Mouse (Mus musculus): ENCODE data around the gene Dnah6. TPM values are rescaled to one million over a fixed set of nuclear protein-coding genes. Genes with fewer than 3 reads are reported as not detected.
A peak's percentile ranks its signal among the peaks of the same experiment; 100 is the strongest.

The Dnah6 gene
- polyA plus RNA-seq, 1 experiment from 2014 or later = 0.15 TPM

GRCm38 (mm10) chr6:73182006-73182405, 39.4 kb downstream of the Dnah6 start:
- Histone ChIP-seq H3K36me3 (replicated peaks) (no peaks in the 10 kb centered on the region), H3K9me3 (no peaks in the 10 kb centered on the region), H3K4me3 (replicated peaks) (no peak overlapping the region), H3K27me3 (no peaks in the 10 kb centered on the region), H3K27ac (no peak overlapping the region), H3K4me2 (no peak overlapping the region), H3K4me1 (no peaks in the 10 kb centered on the region), H3K9ac (no peak overlapping the region)
- WGBS = 80% methylated on average over 4 of the region's 4 CpGs
- no peak for ATAC-seq (ENCODE audit: low FRiP score)

DNA sequence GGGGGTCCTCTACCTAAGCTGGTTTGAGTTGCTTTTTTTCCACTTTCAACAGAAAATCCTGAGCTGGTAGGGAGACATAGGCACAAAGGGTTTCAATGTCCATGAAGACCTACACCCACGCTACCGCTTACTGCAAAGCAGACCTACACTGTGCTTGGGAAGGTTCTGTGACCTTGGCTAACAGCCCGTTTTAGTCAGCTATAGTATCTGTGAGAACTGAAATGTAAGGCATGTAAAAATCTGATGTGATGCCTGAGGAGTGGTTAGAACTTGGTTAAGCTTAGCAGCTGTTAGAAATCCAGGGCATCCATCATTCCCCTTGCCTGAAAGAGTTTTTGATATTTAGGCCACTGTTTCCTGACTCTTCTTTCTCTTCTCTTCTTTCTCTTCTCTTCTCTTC, 46.3 kb downstream of the Dnah6 start:
- no peaks in the 10 kb centered on the region for H3K4me1 ChIP-seq
- no peaks in the 10 kb centered on the region for H3K36me3 ChIP-seq (replicated peaks)
- no peak overlapping the region for H3K4me3 ChIP-seq (replicated peaks)
- WGBS = 82% methylated on average over 3 of the region's 3 CpGs
- H3K9ac ChIP-seq = no peak overlapping the region
- no peak overlapping the region for H3K27ac ChIP-seq
- H3K4me2 ChIP-seq = no peak overlapping the region
- no peaks in the 10 kb centered on the region for H3K9me3 ChIP-seq
- ATAC-seq (ENCODE audit: low FRiP score) = no peak
- H3K27me3 ChIP-seq = no peaks in the 10 kb centered on the region

- Histone ChIP-seq H3K36me3 (replicated peaks) (no peaks in the 10 kb centered on the region), H3K27ac (no peak overlapping the region), H3K4me3 (replicated peaks) (no peak overlapping the region), H3K4me1 (no peaks in the 10 kb centered on the region), H3K27me3 (no peaks in the 10 kb centered on the region), H3K9me3 (no peaks in the 10 kb centered on the region), H3K9ac (no peak overlapping the region), H3K4me2 (no peak overlapping the region)
- WGBS = 83% methylated on average over 3 of the region's 3 CpGs
- no peak for ATAC-seq (ENCODE audit: low FRiP score)
These were observed 54.2 kb downstream of the Dnah6 start for GRCm38 (mm10) chr6:73167230-73167629.

DNA sequence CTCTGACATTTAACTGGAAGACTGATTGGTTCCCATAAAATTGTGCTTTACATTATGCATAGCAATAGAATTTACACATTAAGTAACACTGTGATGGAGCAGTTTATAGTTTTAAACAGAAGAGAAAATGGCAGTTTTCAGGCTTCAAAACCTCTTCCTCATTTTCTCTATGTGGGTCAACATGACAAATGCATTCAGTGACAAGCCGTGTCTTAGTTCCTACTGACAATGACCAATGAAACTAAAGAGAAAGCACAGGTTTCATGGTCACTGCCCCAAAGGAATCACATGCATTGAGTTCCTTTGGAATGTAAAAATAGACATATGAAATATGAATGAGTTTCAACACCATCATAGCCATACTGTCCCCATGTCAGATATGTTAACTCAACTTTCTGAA, 58.5 kb downstream of the Dnah6 start:
- Histone ChIP-seq H3K27me3 (no peaks in the 10 kb centered on the region), H3K9ac (no peak overlapping the region), H3K4me2 (no peak overlapping the region), H3K4me1 (peaks cover 3% of the 10 kb centered on the region; the same call in 1 of the 2 replicates), H3K4me3 (replicated peaks) (no peak overlapping the region), H3K9me3 (no peaks in the 10 kb centered on the region), H3K27ac (no peak overlapping the region), H3K36me3 (replicated peaks) (no peaks in the 10 kb centered on the region)
- ATAC-seq (ENCODE audit: low FRiP score) = no peak
- 91% methylated on average over 1 of the region's 1 CpGs for WGBS

DNA sequence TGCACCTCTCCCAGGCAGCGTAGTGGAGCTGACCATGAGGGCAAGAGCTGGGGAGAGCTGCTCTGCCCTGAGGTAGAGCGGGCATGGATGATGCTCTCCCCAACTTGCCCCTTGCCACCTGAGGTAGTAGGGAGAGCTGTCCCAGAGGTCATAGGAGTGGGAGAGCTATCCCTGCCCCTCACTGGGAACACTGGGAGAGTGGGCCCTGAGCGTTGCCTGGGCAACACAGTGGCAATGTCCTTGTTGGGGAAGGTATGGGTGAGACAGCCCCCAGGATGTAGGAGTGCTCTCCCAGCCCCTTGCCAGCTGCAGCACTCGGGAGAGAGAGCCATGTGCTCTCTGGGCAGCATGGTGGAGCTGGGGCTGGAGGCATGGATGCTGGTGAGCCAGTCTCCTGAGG, 60.1 kb downstream of the Dnah6 start:
- Histone ChIP-seq H3K9me3 (no peaks in the 10 kb centered on the region), H3K27me3 (no peaks in the 10 kb centered on the region), H3K4me1 (peaks cover 3% of the 10 kb centered on the region; the same call in 1 of the 2 replicates), H3K9ac (no peak overlapping the region), H3K4me3 (replicated peaks) (no peak overlapping the region), H3K4me2 (no peak overlapping the region), H3K36me3 (replicated peaks) (no peaks in the 10 kb centered on the region), H3K27ac (no peak overlapping the region)
- no peak for ATAC-seq (ENCODE audit: low FRiP score)
- whole genome bisulfite sequencing = 81% methylated on average over 4 of the region's 4 CpGs

DNA sequence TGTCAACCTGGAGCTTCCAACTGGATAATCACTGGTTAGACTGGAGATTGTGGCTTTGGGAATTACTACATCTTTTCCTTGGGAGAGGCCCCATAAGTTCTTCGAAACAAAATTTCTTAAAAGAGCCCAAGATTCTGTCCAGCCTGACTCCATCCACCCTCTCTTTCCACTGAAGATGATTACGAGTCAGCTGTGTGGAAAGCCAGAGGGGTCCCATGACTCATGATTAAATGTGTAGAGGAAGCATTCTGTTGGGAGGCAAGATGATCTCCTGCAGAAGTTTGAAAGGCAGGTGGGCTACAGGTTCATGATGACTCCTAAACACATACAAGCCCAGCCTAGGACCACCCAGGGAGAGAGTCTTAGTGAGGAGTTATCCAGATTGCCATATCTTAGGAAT, 66.0 kb downstream of the Dnah6 start:
- H3K4me1 ChIP-seq = no peaks in the 10 kb centered on the region
- no peaks in the 10 kb centered on the region for H3K36me3 ChIP-seq (replicated peaks)
- H3K4me3 ChIP-seq (replicated peaks) = no peak overlapping the region
- H3K4me2 ChIP-seq = no peak overlapping the region
- H3K27me3 ChIP-seq = no peaks in the 10 kb centered on the region
- no peaks in the 10 kb centered on the region for H3K9me3 ChIP-seq
- H3K27ac ChIP-seq = no peak overlapping the region
- H3K9ac ChIP-seq = no peak overlapping the region
- WGBS = 90% methylated on average over 2 of the region's 2 CpGs
- no peak for ATAC-seq (ENCODE audit: low FRiP score)

DNA sequence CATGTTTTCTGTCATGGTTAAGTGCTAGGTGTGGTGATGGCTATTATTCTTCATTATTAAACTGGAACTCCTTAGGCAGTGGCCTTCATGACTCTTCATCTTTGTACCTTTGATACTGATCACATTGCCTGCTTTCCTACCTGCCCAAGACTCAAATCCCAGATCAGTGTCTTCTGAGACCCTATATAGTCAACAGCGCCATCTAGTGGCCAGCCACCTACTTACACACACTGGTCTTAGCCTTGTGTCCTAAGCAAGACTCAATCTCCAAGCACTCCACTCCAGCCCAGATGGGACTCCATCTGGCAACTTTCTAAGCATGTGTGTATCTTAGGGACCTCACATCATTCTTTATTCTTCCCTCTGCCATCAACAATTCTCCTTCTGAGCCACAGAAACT, 67.8 kb downstream of the Dnah6 start:
- peak; percentile 85 for ATAC-seq (ENCODE audit: low FRiP score)
- 0% methylated on average over 1 of the region's 1 CpGs for WGBS
- no peaks in the 10 kb centered on the region for H3K27me3 ChIP-seq

GRCm38 (mm10) chr6:73143403-73143802, 78.0 kb downstream of the Dnah6 start:
- Histone ChIP-seq H3K27ac (no peak overlapping the region), H3K4me3 (replicated peaks) (no peak overlapping the region), H3K36me3 (replicated peaks) (no peaks in the 10 kb centered on the region), H3K9ac (no peak overlapping the region), H3K4me1 (no peaks in the 10 kb centered on the region), H3K27me3 (no peaks in the 10 kb centered on the region), H3K9me3 (no peaks in the 10 kb centered on the region), H3K4me2 (no peak overlapping the region)
- 93% methylated on average over 7 of the region's 7 CpGs for WGBS
- ATAC-seq (ENCODE audit: low FRiP score) = no peak

More for the DNA sequence above, 67.8 kb downstream of the Dnah6 start:
- no peak overlapping the region for H3K4me2 ChIP-seq
- no peaks in the 10 kb centered on the region for H3K36me3 ChIP-seq (replicated peaks)
- no peak overlapping the region for H3K27ac ChIP-seq
- no peaks in the 10 kb centered on the region for H3K9me3 ChIP-seq
- H3K4me3 ChIP-seq (replicated peaks) = no peak overlapping the region
- H3K4me1 ChIP-seq = no peaks in the 10 kb centered on the region
- H3K9ac ChIP-seq = no peak overlapping the region

- H3K27ac ChIP-seq = no peak overlapping the region
- H3K4me3 ChIP-seq (replicated peaks) = no peak overlapping the region
- WGBS = 86% methylated on average over 4 of the region's 4 CpGs
- ATAC-seq (ENCODE audit: low FRiP score) = no peak
- no peaks in the 10 kb centered on the region for H3K36me3 ChIP-seq (replicated peaks)
- H3K4me2 ChIP-seq = no peak overlapping the region
- no peak overlapping the region for H3K9ac ChIP-seq
- no peaks in the 10 kb centered on the region for H3K27me3 ChIP-seq
- H3K4me1 ChIP-seq = no peaks in the 10 kb centered on the region
- no peaks in the 10 kb centered on the region for H3K9me3 ChIP-seq
These were observed 78.7 kb downstream of the Dnah6 start for GRCm38 (mm10) chr6:73142776-73143175.

DNA sequence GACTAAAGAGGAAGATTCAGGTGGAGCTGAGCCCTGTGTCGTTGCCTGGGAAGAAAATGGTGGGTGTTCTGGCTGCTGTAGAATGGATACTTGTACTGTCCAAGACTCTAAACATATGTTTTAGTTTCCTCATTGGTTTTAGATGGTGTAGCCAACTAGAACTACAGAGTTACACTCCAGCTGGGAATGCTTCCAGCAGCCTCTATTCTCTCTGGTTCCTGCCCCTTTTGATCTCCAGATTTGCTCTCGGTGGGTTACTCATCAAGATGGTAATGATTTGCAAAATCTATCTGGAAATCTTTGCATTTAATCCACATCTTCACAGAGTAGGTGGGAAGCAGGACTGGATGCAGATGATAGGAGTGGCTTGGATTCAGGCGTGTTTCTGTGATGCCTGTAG, 80.6 kb downstream of the Dnah6 start:
- no peaks in the 10 kb centered on the region for H3K9me3 ChIP-seq
- no peak overlapping the region for H3K27ac ChIP-seq
- no peak overlapping the region for H3K4me3 ChIP-seq (replicated peaks)
- no peak overlapping the region for H3K4me2 ChIP-seq
- WGBS = 79% methylated on average over 3 of the region's 3 CpGs
- no peaks in the 10 kb centered on the region for H3K27me3 ChIP-seq
- no peak for ATAC-seq (ENCODE audit: low FRiP score)
- H3K36me3 ChIP-seq (replicated peaks) = no peaks in the 10 kb centered on the region
- H3K4me1 ChIP-seq = no peaks in the 10 kb centered on the region
- H3K9ac ChIP-seq = no peak overlapping the region

- Histone ChIP-seq H3K4me1 (no peaks in the 10 kb centered on the region), H3K9me3 (no peaks in the 10 kb centered on the region), H3K9ac (no peak overlapping the region), H3K27ac (no peak overlapping the region), H3K4me2 (no peak overlapping the region), H3K36me3 (replicated peaks) (no peaks in the 10 kb centered on the region), H3K27me3 (no peaks in the 10 kb centered on the region), H3K4me3 (replicated peaks) (no peak overlapping the region)
- ATAC-seq (ENCODE audit: low FRiP score) = no peak
- 60% methylated on average over 5 of the region's 5 CpGs for WGBS
These were observed 88.7 kb downstream of the Dnah6 start for GRCm38 (mm10) chr6:73132784-73133183.

DNA sequence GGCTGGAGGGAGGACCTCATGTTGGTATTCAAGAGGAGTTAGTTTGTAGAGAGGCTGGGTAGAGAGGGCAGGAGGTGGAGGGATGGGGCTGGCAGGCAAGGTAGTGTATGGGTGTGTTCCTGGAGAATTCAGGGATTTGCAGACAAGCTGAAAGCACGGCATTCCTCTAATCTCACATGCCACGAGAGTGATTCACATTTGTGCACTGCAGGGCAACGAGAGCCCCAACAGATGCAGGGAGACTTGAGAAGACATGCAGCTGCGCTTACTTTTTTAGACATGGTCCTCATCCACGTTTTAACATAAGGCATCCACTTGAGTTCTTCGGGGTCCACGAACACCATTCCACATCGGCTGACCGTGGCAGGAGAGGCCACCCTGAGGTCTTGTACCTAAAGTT, 93.9 kb downstream of the Dnah6 start:
- no peak overlapping the region for H3K9ac ChIP-seq
- H3K27me3 ChIP-seq = no peaks in the 10 kb centered on the region
- H3K4me1 ChIP-seq = no peaks in the 10 kb centered on the region
- ATAC-seq (ENCODE audit: low FRiP score) = no peak
- H3K27ac ChIP-seq = no peak overlapping the region
- no peak overlapping the region for H3K4me3 ChIP-seq (replicated peaks)
- H3K36me3 ChIP-seq (replicated peaks) = no peaks in the 10 kb centered on the region
- H3K4me2 ChIP-seq = no peak overlapping the region
- no peaks in the 10 kb centered on the region for H3K9me3 ChIP-seq
- 92% methylated on average over 9 of the region's 9 CpGs for WGBS

- no peak overlapping the region for H3K4me3 ChIP-seq (replicated peaks)
- no peak overlapping the region for H3K27ac ChIP-seq
- H3K36me3 ChIP-seq (replicated peaks) = no peaks in the 10 kb centered on the region
- H3K4me1 ChIP-seq = no peaks in the 10 kb centered on the region
- 82% methylated on average over 11 of the region's 11 CpGs for WGBS
- no peak for ATAC-seq (ENCODE audit: low FRiP score)
- no peak overlapping the region for H3K9ac ChIP-seq
- no peaks in the 10 kb centered on the region for H3K9me3 ChIP-seq
- H3K27me3 ChIP-seq = no peaks in the 10 kb centered on the region
- H3K4me2 ChIP-seq = no peak overlapping the region
These were observed 101.1 kb downstream of the Dnah6 start for GRCm38 (mm10) chr6:73120348-73120747.

DNA sequence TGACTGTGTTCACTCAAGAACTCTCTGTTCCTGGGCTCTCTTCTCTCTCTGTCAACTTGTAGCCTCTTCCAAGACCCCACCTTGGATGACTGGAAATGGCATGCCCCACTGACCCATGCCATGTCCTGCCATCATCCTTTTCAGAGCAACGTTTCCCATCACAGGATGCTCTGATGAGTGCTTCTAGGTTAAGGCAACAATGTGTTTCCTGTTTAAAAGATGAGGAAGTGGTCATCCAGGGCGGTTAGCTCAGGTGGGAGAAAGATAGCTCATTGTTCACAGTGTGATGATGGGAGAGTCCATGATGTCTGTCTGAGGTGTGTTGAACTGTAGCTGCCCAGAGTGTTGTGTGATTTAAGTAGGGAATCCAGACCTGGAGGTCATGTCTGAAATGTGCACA, 107.6 kb downstream of the Dnah6 start:
- WGBS = 80% methylated on average over 2 of the region's 2 CpGs
- Histone ChIP-seq H3K36me3 (replicated peaks) (no peaks in the 10 kb centered on the region), H3K27ac (no peak overlapping the region), H3K4me2 (no peak overlapping the region), H3K9ac (no peak overlapping the region), H3K27me3 (no peaks in the 10 kb centered on the region), H3K4me1 (no peaks in the 10 kb centered on the region), H3K9me3 (no peaks in the 10 kb centered on the region), H3K4me3 (replicated peaks) (no peak overlapping the region)
- ATAC-seq (ENCODE audit: low FRiP score) = no peak
